Mouse (Mus musculus) gastrocnemius, adult 18-20 months (tissue): ENCODE results near the gene Igf1r. TPM values are rescaled to one million over a fixed set of nuclear protein-coding genes. Genes with fewer than 3 reads are reported as not detected.
"Not testable (repeated sequence)": the region's sequence is repeated elsewhere in the genome, so short reads cannot be mapped to it uniquely, and the experiment has no call there.

ENCODE experiments used
- DNase-seq: peaks from one replicate; pipeline ENCODE4 v3.0.0; 2021; ENCODE audit warnings: low spot score
- total RNA-seq, 2 experiments: library from RNA; stranded (reverse); gene quantifications; 2 replicates each; pipeline ENCODE4 v1.2.3; 2021

Gene Igf1r
- total RNA-seq, 2 experiments from 2014 or later, result 6.9 to 8.1 TPM

- DNase-seq, result peak; percentile 53
Measured at GRCm38 (mm10) chr7:68264028-68264453, 311.4 kb downstream of the Igf1r start, which contains the start of gene Pgpep1l. Pgpep1l (minus strand) TSS chr7:68264233.

GRCm38 (mm10) chr7:68264531-68264930 is 311.9 kb downstream of the Igf1r start:
- no peak for DNase-seq

- no peak for DNase-seq
Measured at GRCm38 (mm10) chr7:68265391-68265790, 312.8 kb downstream of the Igf1r start.

GRCm38 (mm10) chr7:68266691-68267090 is 314.1 kb downstream of the Igf1r start:
- peak; percentile 58 for DNase-seq

- no peak for DNase-seq
Measured at GRCm38 (mm10) chr7:68270551-68270950, 317.9 kb downstream of the Igf1r start.

- DNase-seq, result no peak
Measured at GRCm38 (mm10) chr7:68271816-68272215, 319.2 kb downstream of the Igf1r start.

GRCm38 (mm10) chr7:68272607-68273006 is 320.0 kb downstream of the Igf1r start:
- no peak for DNase-seq

GRCm38 (mm10) chr7:68273515-68273914 is 320.9 kb downstream of the Igf1r start, which contains the start of gene Fam169b:
Fam169b (plus strand) TSS chr7:68273839.
- no peak for DNase-seq

GRCm38 (mm10) chr7:68274218-68274617 is 321.6 kb downstream of the Igf1r start:
- DNase-seq, result no peak

- DNase-seq, result no peak
Measured at GRCm38 (mm10) chr7:68274951-68275350, 322.3 kb downstream of the Igf1r start.

- DNase-seq, result not testable (repeated sequence)
Measured at GRCm38 (mm10) chr7:68275445-68275837, 322.8 kb downstream of the Igf1r start.

GRCm38 (mm10) chr7:68275838-68276731 is 323.5 kb downstream of the Igf1r start:
- no peak for DNase-seq

- DNase-seq, result peak; percentile 55
Measured at GRCm38 (mm10) chr7:68277054-68277896, 324.6 kb downstream of the Igf1r start.

- no peak for DNase-seq
Measured at GRCm38 (mm10) chr7:68277897-68278270, 325.3 kb downstream of the Igf1r start.

- DNase-seq, result no peak
Measured at GRCm38 (mm10) chr7:68278385-68278784, 325.8 kb downstream of the Igf1r start.

- no peak for DNase-seq
Measured at GRCm38 (mm10) chr7:68278908-68279307, 326.3 kb downstream of the Igf1r start.

GRCm38 (mm10) chr7:68279481-68279880 is 326.9 kb downstream of the Igf1r start:
- DNase-seq, result no peak

GRCm38 (mm10) chr7:68280352-68280869 is 327.8 kb downstream of the Igf1r start:
- DNase-seq, result no peak

- no peak for DNase-seq
Measured at GRCm38 (mm10) chr7:68281341-68281740, 328.7 kb downstream of the Igf1r start.

GRCm38 (mm10) chr7:68282304-68283132 is 329.9 kb downstream of the Igf1r start:
- no peak for DNase-seq

- not testable (repeated sequence) for DNase-seq
Measured at GRCm38 (mm10) chr7:68283133-68283520, 330.5 kb downstream of the Igf1r start.
